Mouse (Mus musculus) myocyte (in vitro differentiated cells): ENCODE results near the gene Pkp1. TPM values are rescaled to one million over a fixed set of nuclear protein-coding genes. Genes with fewer than 3 reads are reported as not detected.

Experiments used
- H3K27me3 ChIP-seq: one replicate; pipeline ENCODE4 v1.6.1; 2011; ENCODE audit not compliant: control insufficient read depth, insufficient read depth, insufficient read length
- H3K36me3 ChIP-seq: one replicate; pipeline ENCODE4 v1.6.1; 2011; ENCODE audit not compliant: control insufficient read depth, insufficient read depth
- H3K4me2 ChIP-seq: one replicate; pipeline ENCODE4 v1.6.1; 2011; ENCODE audit warnings: low read depth, control low read depth
- H3K4me3 ChIP-seq: one replicate; pipeline ENCODE4 v1.5.1; 2011; ENCODE audit warnings: mild to moderate bottlenecking, control low read depth, moderate library complexity
- H3K79me2 ChIP-seq: one replicate; pipeline ENCODE4 v1.6.1; 2011; ENCODE audit not compliant: control insufficient read depth, insufficient read depth
- H3ac ChIP-seq: one replicate; pipeline ENCODE4 v1.6.1; 2011; ENCODE audit not compliant: control insufficient read depth, insufficient read length
- CEBPB ChIP-seq: IDR thresholded peaks from 2 replicates; pipeline ENCODE4 v1.6.1; 2011; ENCODE audit warnings: mild to moderate bottlenecking, moderate library complexity; ENCODE audit not compliant: poor library complexity, insufficient read depth, severe bottlenecking
- E2F4 ChIP-seq: IDR thresholded peaks from one replicate; pipeline ENCODE4 v1.6.1; 2011; ENCODE audit warnings: mild to moderate bottlenecking, control low read depth, moderate library complexity; ENCODE audit not compliant: insufficient read depth
- MAX ChIP-seq: IDR thresholded peaks from one replicate; pipeline ENCODE4 v1.6.1; 2011; ENCODE audit warnings: low read depth, mild to moderate bottlenecking, control low read depth
- MYOD1 ChIP-seq, 3 experiments: IDR thresholded peaks; one replicate each; pipeline ENCODE4 v1.6.1; 2011; ENCODE audit warnings: control low read depth in 2 of 3, low read depth in 2 of 3, mild to moderate bottlenecking in 2 of 3, moderate library complexity in 1 of 3; ENCODE audit not compliant: insufficient read length in 2 of 3, control insufficient read depth in 1 of 3
- MYOG ChIP-seq, 3 experiments: IDR thresholded peaks; one replicate each; pipeline ENCODE4 v1.6.1; 2011; ENCODE audit warnings: control low read depth in 2 of 3, low read depth in 2 of 3, mild to moderate bottlenecking in 2 of 3; ENCODE audit not compliant: insufficient read length in 2 of 3, control insufficient read depth in 1 of 3, insufficient read depth in 1 of 3
- POLR2A ChIP-seq: IDR thresholded peaks from one replicate; pipeline ENCODE4 v1.6.1; 2011; ENCODE audit warnings: low read depth, mild to moderate bottlenecking, control low read depth, moderate library complexity; ENCODE audit not compliant: insufficient read length
- POLR2AphosphoS2 ChIP-seq: IDR thresholded peaks from one replicate; pipeline ENCODE4 v1.6.1; 2011; ENCODE audit warnings: low read depth, control low read depth; ENCODE audit not compliant: insufficient read length
- REST ChIP-seq: IDR thresholded peaks from one replicate; pipeline ENCODE4 v1.6.1; 2011; ENCODE audit warnings: mild to moderate bottlenecking, control low read depth, moderate library complexity; ENCODE audit not compliant: insufficient read depth, insufficient read length
- SRF ChIP-seq: IDR thresholded peaks from one replicate; pipeline ENCODE4 v1.6.1; 2011; ENCODE audit warnings: low read depth; ENCODE audit not compliant: control insufficient read depth, insufficient read length
- TCF12 ChIP-seq: IDR thresholded peaks from one replicate; pipeline ENCODE4 v1.6.1; 2011; ENCODE audit warnings: mild to moderate bottlenecking, control low read depth; ENCODE audit not compliant: poor library complexity, insufficient read depth, severe bottlenecking
- TCF3 ChIP-seq: IDR thresholded peaks from one replicate; pipeline ENCODE4 v1.6.1; 2011; ENCODE audit warnings: low read depth, control low read depth; ENCODE audit not compliant: insufficient read length
- USF1 ChIP-seq: IDR thresholded peaks from one replicate; pipeline ENCODE4 v1.6.1; 2011; ENCODE audit warnings: low read depth, mild to moderate bottlenecking, control low read depth, moderate library complexity
- polyA plus RNA-seq: library from polyadenylated mRNA; unstranded; fragments of >200 nt; fragmentation: generic; extraction: Trizol; gene quantifications from one replicate; pipeline ENCODE4 v1.2.1, GENCODE M21; 2012; ENCODE audit warnings: missing spikeins

Pkp1 gene
- polyA plus RNA-seq, 1 experiment = 74.8 TPM

- no peak for TF ChIP-seq MYOD1 (IDR thresholded peaks at IDR 0.05; ENCODE audit: control insufficient read depth in 1 of 3, insufficient read length in 2 of 3, low read depth in 2 of 3)
- TF ChIP-seq MYOG (IDR thresholded peaks at IDR 0.05; ENCODE audit: control insufficient read depth in 1 of 3, insufficient read depth in 1 of 3, insufficient read length in 2 of 3, low read depth in 2 of 3) = no peak
- TF ChIP-seq POLR2AphosphoS2 = no peak
- TF ChIP-seq POLR2A = no peak
- no peak for TF ChIP-seq CEBPB
- TF ChIP-seq TCF12 = no peak
- no peak for TF ChIP-seq REST
- no peak for TF ChIP-seq USF1
- no peak for TF ChIP-seq SRF
These were observed 2.4 kb downstream of the Pkp1 start for GRCm38 (mm10) chr1:135916486-135917058.

GRCm38 (mm10) chr1:135913657-135914056 is 5.3 kb downstream of the Pkp1 start:
- Histone ChIP-seq H3K4me2 (peak overlapping the region; percentile 12), H3K27me3 (no peaks in the 10 kb centered on the region), H3K4me3 (no peak overlapping the region), H3K79me2 (peaks cover 95% of the 10 kb centered on the region), H3K36me3 (peaks cover 13% of the 10 kb centered on the region), H3ac (no peak overlapping the region)
- peak; percentile 6 for TF ChIP-seq POLR2AphosphoS2
- TF ChIP-seq MYOD1 (IDR thresholded peaks at IDR 0.05; ENCODE audit: control insufficient read depth in 1 of 3, insufficient read length in 2 of 3, low read depth in 2 of 3) = no peak

More at GRCm38 (mm10) chr1:135916486-135917058, 2.4 kb downstream of the Pkp1 start:
- Histone ChIP-seq H3ac (no peak overlapping the region), H3K79me2 (peaks cover 70% of the 10 kb centered on the region), H3K27me3 (no peaks in the 10 kb centered on the region), H3K4me2 (peak overlapping the region; percentile 99), H3K36me3 (peaks cover 9% of the 10 kb centered on the region), H3K4me3 (peak overlapping the region; percentile 85)

GRCm38 (mm10) chr1:135909381-135909780 is 9.6 kb downstream of the Pkp1 start:
- TF ChIP-seq TCF12 (no peak), USF1 (no peak), POLR2A (no peak), E2F4 (no peak), MYOG (IDR thresholded peaks at IDR 0.05; ENCODE audit: control insufficient read depth in 1 of 3, insufficient read depth in 1 of 3, insufficient read length in 2 of 3, low read depth in 2 of 3) (no peak), TCF3 (no peak), MAX (no peak), POLR2AphosphoS2 (no peak), SRF (no peak), MYOD1 (IDR thresholded peaks at IDR 0.05; ENCODE audit: control insufficient read depth in 1 of 3, insufficient read length in 2 of 3, low read depth in 2 of 3) (no peak), REST (no peak), CEBPB (no peak)
- H3K27me3 ChIP-seq = no peaks in the 10 kb centered on the region

GRCm38 (mm10) chr1:135906736-135907135 is 12.3 kb downstream of the Pkp1 start:
- Histone ChIP-seq H3K36me3 (peaks cover 33% of the 10 kb centered on the region), H3ac (no peak overlapping the region), H3K4me3 (no peak overlapping the region), H3K27me3 (no peaks in the 10 kb centered on the region), H3K79me2 (peaks cover 45% of the 10 kb centered on the region), H3K4me2 (peak overlapping the region; percentile 45)
- no peak for TF ChIP-seq REST
- no peak for TF ChIP-seq POLR2A
- TF ChIP-seq TCF3 = no peak
- no peak for TF ChIP-seq USF1
- TF ChIP-seq POLR2AphosphoS2 = peak; percentile 12
- no peak for TF ChIP-seq CEBPB
- no peak for TF ChIP-seq MYOG (IDR thresholded peaks at IDR 0.05; ENCODE audit: control insufficient read depth in 1 of 3, insufficient read depth in 1 of 3, insufficient read length in 2 of 3, low read depth in 2 of 3)
- TF ChIP-seq SRF = no peak

More at GRCm38 (mm10) chr1:135909381-135909780, 9.6 kb downstream of the Pkp1 start:
- Histone ChIP-seq H3ac (no peak overlapping the region), H3K36me3 (peaks cover 20% of the 10 kb centered on the region), H3K4me2 (no peak overlapping the region), H3K79me2 (peaks cover 61% of the 10 kb centered on the region), H3K4me3 (no peak overlapping the region)

GRCm38 (mm10) chr1:135899991-135900515 is 19.0 kb downstream of the Pkp1 start:
- no peak overlapping the region for H3ac ChIP-seq
- no peak overlapping the region for H3K4me3 ChIP-seq
- peaks cover 38% of the 10 kb centered on the region for H3K79me2 ChIP-seq
- peak overlapping the region; percentile 25 for H3K4me2 ChIP-seq
- H3K36me3 ChIP-seq = peaks cover 26% of the 10 kb centered on the region
- H3K27me3 ChIP-seq = no peaks in the 10 kb centered on the region
- TF ChIP-seq MAX = no peak
- TF ChIP-seq SRF = no peak
- no peak for TF ChIP-seq TCF3
- TF ChIP-seq USF1 = no peak
- TF ChIP-seq TCF12 = no peak
- TF ChIP-seq CEBPB = no peak
